Mouse (Mus musculus) ES-Bruce4 (cell line): Measurements from ENCODE around the gene Slc45a3. TPM values are rescaled to one million over a fixed set of nuclear protein-coding genes. Genes with fewer than 3 reads are reported as not detected.

Experiments
- H3K27ac ChIP-seq: 2 replicates; pipeline ENCODE4 v1.5.1; 2012; ENCODE audit warnings: low read length, inconsistent platforms; ENCODE audit not compliant: insufficient read depth
- H3K27me3 ChIP-seq: 2 replicates; pipeline ENCODE4 v1.6.1; 2012; ENCODE audit warnings: mild to moderate bottlenecking, low read length, inconsistent platforms; ENCODE audit not compliant: control insufficient read depth, poor library complexity, insufficient read depth, severe bottlenecking
- H3K36me3 ChIP-seq: 2 replicates; pipeline ENCODE4 v1.6.1; 2012; ENCODE audit warnings: inconsistent platforms, mild to moderate bottlenecking, low read length, moderate library complexity; ENCODE audit not compliant: control insufficient read depth, poor library complexity, insufficient read depth, severe bottlenecking
- H3K4me1 ChIP-seq: one replicate; pipeline ENCODE4 v1.8.1; 2011; ENCODE audit warnings: low read length; ENCODE audit not compliant: control insufficient read depth, insufficient read depth
- H3K4me3 ChIP-seq: 2 replicates; pipeline ENCODE4 v1.5.1; 2011; ENCODE audit warnings: low read depth, mild to moderate bottlenecking, low read length
- H3K9ac ChIP-seq: 2 replicates; pipeline ENCODE4 v1.6.1; 2012; ENCODE audit warnings: low read depth, mild to moderate bottlenecking, inconsistent platforms; ENCODE audit not compliant: poor library complexity, severe bottlenecking
- H3K9me3 ChIP-seq: replicated peaks from 2 replicates; pipeline ENCODE4 v1.6.1; 2012; ENCODE audit warnings: mild to moderate bottlenecking, low read length, inconsistent platforms; ENCODE audit not compliant: control insufficient read depth, poor library complexity, insufficient read depth, severe bottlenecking
- CTCF ChIP-seq: IDR thresholded peaks from one replicate; pipeline ENCODE4 v1.8.1; 2011; ENCODE audit warnings: low read depth, low read length
- EP300 ChIP-seq: IDR thresholded peaks from 2 replicates; pipeline ENCODE4 v1.6.1; 2011; ENCODE audit warnings: low read depth, low read length; ENCODE audit not compliant: insufficient read depth
- POLR2A ChIP-seq: IDR thresholded peaks from one replicate; pipeline ENCODE4 v1.8.1; 2011; ENCODE audit warnings: low read length; ENCODE audit not compliant: insufficient read depth
- polyA plus RNA-seq: library from polyadenylated mRNA; stranded (reverse); fragments of >200 nt; gene quantifications from 2 replicates; pipeline ENCODE4 v1.2.4, GENCODE M21; 2011; ENCODE audit warnings: low read depth; ENCODE audit not compliant: missing spikeins, insufficient read depth, insufficient read length

Slc45a3 gene
- polyA plus RNA-seq, 1 experiment: 3.3 TPM

DNA sequence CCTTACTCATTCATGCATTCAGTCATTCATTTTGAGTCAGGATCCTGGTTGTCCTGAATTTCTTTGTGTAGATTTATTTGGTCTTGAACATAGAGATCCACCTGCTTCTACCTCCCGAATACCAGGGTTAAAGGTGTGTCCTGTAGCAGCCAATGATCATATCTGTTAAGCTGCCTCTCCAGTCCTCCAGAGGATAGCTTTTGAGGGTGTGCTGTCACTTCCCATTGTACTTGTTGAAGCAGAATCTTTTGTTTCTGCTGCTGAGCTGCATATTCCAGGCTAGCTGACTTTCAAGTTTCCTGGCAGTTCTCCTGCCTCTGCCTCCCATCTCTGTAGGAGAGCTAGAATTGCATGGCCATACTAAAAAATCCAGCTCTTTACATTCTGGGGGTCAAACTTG lies 53.9 kb downstream of the Slc45a3 start:
- no peak overlapping the region for H3K9ac ChIP-seq
- H3K27me3 ChIP-seq: no peaks in the 10 kb centered on the region
- H3K4me1 ChIP-seq: no peaks in the 10 kb centered on the region
- TF ChIP-seq POLR2A (no peak), CTCF (no peak), EP300 (no peak)
- H3K9me3 ChIP-seq: no peaks in the 10 kb centered on the region
- H3K36me3 ChIP-seq: peaks cover 27% of the 10 kb centered on the region
- no peak overlapping the region for H3K27ac ChIP-seq
- H3K4me3 ChIP-seq: no peak overlapping the region

DNA sequence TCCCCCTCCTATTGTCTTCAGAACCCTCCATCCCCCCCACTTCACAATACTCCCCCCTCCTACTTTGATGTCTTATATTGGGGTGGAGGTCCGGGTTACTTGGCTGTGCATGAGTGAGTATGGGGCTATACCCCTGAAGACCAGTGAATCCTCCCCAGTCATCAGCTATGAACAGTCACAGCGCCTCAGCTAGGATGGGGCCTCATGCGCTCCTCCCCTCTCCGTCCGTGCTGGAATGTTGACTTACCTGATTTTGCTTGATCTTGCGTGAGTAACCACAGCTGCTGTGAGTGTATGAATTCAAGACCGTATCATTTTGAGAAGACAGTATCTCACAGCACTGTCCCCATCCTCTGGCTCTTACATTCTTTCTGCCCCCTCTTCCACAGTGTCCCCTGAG lies 57.1 kb downstream of the Slc45a3 start:
- Histone ChIP-seq H3K9ac (no peak overlapping the region), H3K36me3 (peaks cover 39% of the 10 kb centered on the region), H3K27ac (no peak overlapping the region), H3K27me3 (no peaks in the 10 kb centered on the region), H3K4me3 (no peak overlapping the region), H3K9me3 (no peaks in the 10 kb centered on the region), H3K4me1 (no peaks in the 10 kb centered on the region)
- TF ChIP-seq CTCF: no peak
- no peak for TF ChIP-seq POLR2A
- TF ChIP-seq EP300: no peak

- TF ChIP-seq EP300: no peak
- no peak for TF ChIP-seq CTCF
- TF ChIP-seq POLR2A: no peak
These were observed 59.3 kb downstream of the Slc45a3 start for GRCm38 (mm10) chr1:132022107-132022506.

DNA sequence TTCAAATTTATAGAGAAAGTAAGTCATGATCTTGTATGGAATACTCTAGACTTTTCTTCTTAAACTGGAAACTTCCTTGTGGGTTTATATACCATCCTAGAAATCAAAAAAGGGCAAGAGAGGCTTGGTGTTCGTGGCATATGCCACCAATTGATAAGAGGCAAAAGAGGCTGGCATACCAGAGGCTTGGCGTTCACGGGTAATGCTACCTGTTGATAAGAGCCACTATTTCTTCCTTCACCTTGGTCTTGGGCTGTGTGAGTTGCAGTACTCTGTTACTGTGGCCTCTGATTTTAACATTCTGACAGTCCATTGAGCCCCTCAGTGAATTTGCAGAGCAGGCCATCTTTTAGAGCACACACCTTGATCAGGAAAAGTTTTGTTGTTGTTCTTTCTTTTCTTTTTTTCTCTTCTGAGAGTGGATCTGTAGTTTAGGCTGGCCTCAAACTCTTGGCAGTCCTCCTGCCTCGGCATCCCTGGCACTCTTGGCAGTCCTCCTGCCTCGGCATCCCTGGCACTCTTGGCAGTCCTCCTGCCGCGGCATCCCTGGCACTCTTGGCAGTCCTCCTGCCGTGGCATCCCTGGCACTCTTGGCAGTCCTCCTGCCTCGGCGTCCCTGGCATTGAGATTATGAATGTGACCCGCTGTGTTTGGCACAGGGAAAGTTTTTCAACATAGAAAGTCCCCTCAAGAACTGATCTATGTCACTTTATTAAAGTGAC lies 64.3 kb downstream of the Slc45a3 start:
- Histone ChIP-seq H3K9ac (no peak overlapping the region), H3K9me3 (no peaks in the 10 kb centered on the region), H3K36me3 (peaks cover 16% of the 10 kb centered on the region), H3K27me3 (no peaks in the 10 kb centered on the region), H3K27ac (no peak overlapping the region), H3K4me3 (no peak overlapping the region), H3K4me1 (no peaks in the 10 kb centered on the region)
- TF ChIP-seq EP300 (no peak), POLR2A (no peak), CTCF (no peak)

More at GRCm38 (mm10) chr1:132022107-132022506, 59.3 kb downstream of the Slc45a3 start:
- H3K4me3 ChIP-seq: no peak overlapping the region
- no peaks in the 10 kb centered on the region for H3K4me1 ChIP-seq
- no peaks in the 10 kb centered on the region for H3K27me3 ChIP-seq
- no peak overlapping the region for H3K27ac ChIP-seq
- no peak overlapping the region for H3K9ac ChIP-seq
- no peaks in the 10 kb centered on the region for H3K9me3 ChIP-seq
- peaks cover 39% of the 10 kb centered on the region for H3K36me3 ChIP-seq

DNA sequence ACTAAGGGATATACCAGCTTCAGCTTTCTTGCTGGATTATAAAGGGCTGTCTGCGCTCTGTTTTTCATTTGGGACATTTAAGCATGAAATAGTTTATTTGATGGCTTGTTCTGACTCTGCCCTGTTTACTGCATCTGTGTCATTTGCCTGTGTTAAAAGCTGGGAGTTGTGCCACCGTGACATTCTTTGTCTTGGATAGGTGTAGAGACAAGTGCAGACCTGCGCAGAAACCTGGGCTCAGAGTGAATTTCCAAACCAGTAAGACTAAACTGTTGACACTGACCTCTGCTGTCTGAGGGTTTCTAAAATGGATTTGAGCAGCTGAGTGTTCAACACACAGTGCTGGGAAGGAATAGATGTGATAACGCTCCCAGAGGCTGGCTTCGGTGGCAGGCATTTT lies 65.2 kb downstream of the Slc45a3 start:
- Histone ChIP-seq H3K4me1 (no peaks in the 10 kb centered on the region), H3K4me3 (no peak overlapping the region), H3K9ac (no peak overlapping the region), H3K27me3 (no peaks in the 10 kb centered on the region), H3K9me3 (no peaks in the 10 kb centered on the region), H3K27ac (no peak overlapping the region), H3K36me3 (peaks cover 14% of the 10 kb centered on the region)
- TF ChIP-seq CTCF: no peak
- no peak for TF ChIP-seq EP300
- TF ChIP-seq POLR2A: no peak

GRCm38 (mm10) chr1:132028413-132028812 lies 65.6 kb downstream of the Slc45a3 start:
- TF ChIP-seq POLR2A (no peak), CTCF (no peak), EP300 (no peak)
- H3K36me3 ChIP-seq: peaks cover 13% of the 10 kb centered on the region
- H3K9ac ChIP-seq: no peak overlapping the region
- H3K27me3 ChIP-seq: no peaks in the 10 kb centered on the region
- H3K27ac ChIP-seq: no peak overlapping the region
- no peaks in the 10 kb centered on the region for H3K9me3 ChIP-seq
- no peaks in the 10 kb centered on the region for H3K4me1 ChIP-seq
- H3K4me3 ChIP-seq: no peak overlapping the region
